Mouse (Mus musculus): ENCODE results near the gene Peg3. TPM values are rescaled to one million over a fixed set of nuclear protein-coding genes. Genes with fewer than 3 reads are reported as not detected.

Gene Peg3
- polyA plus RNA-seq, 1 experiment from 2014 or later, result 98.5 TPM

DNA sequence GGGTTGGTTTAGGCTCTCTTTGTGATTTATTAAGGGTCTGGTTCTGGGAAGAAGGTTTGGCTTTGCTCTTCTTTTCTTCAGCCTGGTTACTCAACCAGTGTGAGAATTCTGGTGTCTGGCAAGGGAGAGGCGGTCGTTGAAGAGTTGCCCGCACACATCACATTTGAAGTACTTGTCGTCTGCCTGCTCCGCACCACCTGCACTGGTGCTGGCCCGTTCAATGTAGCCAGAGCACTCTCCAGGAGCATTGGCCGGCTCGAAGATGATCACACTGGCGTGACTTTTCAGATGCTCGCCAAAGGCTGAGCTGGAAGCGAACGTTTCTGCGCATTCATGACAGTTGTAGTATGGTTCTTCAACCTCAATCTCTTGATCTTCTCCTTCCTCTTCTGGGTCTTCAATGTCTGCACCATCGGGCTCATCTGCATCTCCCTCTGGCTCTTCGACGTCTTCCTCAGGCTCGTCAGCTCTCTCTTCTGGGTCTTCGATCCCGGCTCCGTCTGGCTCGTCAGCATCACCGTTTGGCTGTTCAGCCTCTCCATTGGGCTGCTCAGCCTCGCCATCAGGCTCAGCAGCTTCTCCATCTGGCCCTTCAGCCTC is 22.7 kb downstream of the Peg3 start:
- Histone ChIP-seq H3K4me2 (no peak overlapping the region), H3K4me1 (no peaks in the 10 kb centered on the region), H3K9ac (no peak overlapping the region), H3K9me3 (no peaks in the 10 kb centered on the region), H3K27ac (no peak overlapping the region), H3K27me3 (replicated peaks) (no peaks in the 10 kb centered on the region), H3K36me3 (replicated peaks) (peaks cover 41% of the 10 kb centered on the region), H3K4me3 (no peak overlapping the region)
- WGBS, result 94% methylated on average over 23 of the region's 23 CpGs
- ATAC-seq (replicated peaks), result no peak

DNA sequence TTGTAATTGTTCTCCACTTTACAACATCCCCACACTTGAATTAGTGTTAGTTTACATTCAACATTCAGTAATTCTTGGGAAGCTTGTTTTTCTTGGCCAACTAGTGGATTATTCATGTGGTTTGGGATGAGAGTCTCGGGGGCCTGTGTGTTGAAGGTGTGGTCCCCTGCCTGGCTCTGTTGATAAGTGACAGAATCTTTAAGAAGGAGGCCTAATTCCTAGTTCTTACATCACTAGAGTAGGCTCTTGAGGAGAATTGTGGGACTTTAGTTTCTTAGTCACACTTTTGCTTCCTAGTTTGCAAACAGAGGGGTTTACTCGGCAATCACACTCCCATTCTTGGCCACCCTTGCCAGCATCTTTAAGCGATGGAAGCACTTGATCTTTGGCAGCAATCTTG is 31.0 kb downstream of the Peg3 start:
- Histone ChIP-seq H3K27me3 (replicated peaks) (no peaks in the 10 kb centered on the region), H3K4me3 (no peak overlapping the region), H3K27ac (no peak overlapping the region), H3K36me3 (replicated peaks) (no peaks in the 10 kb centered on the region), H3K9me3 (no peaks in the 10 kb centered on the region), H3K4me1 (no peaks in the 10 kb centered on the region), H3K4me2 (no peak overlapping the region), H3K9ac (no peak overlapping the region)
- ATAC-seq (replicated peaks), result no peak
- WGBS, result 82% methylated on average over 3 of the region's 3 CpGs

DNA sequence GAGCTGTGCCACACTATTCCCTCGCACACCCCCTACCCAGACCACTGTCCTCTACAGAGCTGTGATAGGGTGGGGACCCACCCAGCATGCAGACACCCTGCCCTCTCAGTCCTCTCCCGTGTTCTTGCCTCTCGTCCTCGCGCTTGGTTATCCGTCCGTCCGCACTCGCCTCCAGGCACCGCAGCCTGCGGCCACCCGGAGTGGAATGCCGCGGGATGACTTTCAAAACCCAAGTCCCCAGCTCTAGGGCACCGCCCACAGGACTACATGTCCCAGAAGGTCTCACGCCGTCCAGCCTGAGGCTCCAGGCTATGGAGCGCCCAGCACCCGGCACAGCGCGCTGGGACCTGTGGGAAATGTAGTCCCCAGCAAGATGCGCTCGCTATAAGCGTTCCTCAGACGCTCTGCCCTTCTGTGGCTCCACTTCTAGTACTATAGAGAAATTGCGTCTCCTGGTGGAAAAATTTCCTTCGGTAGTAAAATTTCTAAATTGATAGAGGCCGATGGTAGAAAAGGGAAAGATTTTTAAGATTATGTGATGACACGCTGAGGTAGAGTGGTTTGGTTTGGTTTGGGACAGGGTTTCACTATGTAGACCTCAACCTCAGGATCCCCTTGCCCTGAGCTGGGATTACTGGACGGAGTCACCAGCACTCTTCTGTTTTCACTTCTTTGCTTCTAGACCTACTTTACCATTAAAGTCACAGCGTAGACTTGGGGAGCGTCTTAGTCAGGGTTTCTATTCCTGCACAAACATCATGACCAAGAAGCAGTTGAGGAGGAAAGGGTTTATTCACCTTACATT is 33.8 kb downstream of the Peg3 start, which contains the start of gene Zim1:
TSS of gene Zim1 (minus strand) at position 210 of the 805 bp plus-strand sequence.
- Histone ChIP-seq H3K4me2 (peak within 1 kb of the TSS; percentile 64), H3K4me1 (no peaks in the 10 kb centered on the region), H3K36me3 (replicated peaks) (no peaks in the 10 kb centered on the region), H3K27me3 (replicated peaks) (no peaks in the 10 kb centered on the region), H3K9ac (peak within 1 kb of the TSS; percentile 33; the same call in 1 of the 2 replicates), H3K27ac (no peak within 1 kb of the TSS; the same call in 1 of the 2 replicates), H3K4me3 (peak within 1 kb of the TSS; percentile 46), H3K9me3 (no peaks in the 10 kb centered on the region)
- ATAC-seq (replicated peaks), result peak; percentile 100
- WGBS, result 12% methylated on average over 32 of the region's 32 CpGs

DNA sequence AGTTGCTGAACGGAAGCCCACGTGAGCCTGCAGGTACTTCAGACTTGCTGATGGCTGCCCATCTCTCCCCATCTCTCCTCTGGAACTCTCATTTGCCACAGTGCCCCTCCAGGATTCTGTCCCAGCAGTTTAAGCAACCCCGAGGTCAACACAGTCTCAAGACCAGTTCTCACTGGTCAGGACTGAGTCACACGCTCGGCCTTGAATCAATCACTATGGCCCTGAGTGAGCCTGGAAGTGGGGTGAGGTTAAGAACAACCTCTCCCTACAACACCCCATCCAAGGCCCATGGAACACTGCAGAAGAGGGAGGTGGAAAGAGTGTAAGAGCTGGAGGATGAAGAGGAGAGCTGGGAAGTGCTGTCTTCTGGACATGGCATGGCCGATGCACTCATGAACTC is 44.7 kb downstream of the Peg3 start:
- Histone ChIP-seq H3K36me3 (replicated peaks) (no peaks in the 10 kb centered on the region), H3K27me3 (replicated peaks) (no peaks in the 10 kb centered on the region), H3K9ac (no peak overlapping the region), H3K4me2 (no peak overlapping the region), H3K27ac (no peak overlapping the region), H3K4me3 (no peak overlapping the region), H3K9me3 (no peaks in the 10 kb centered on the region; the same call in 1 of the 2 replicates), H3K4me1 (no peaks in the 10 kb centered on the region)
- no peak for ATAC-seq (replicated peaks)
- WGBS, result 93% methylated on average over 6 of the region's 6 CpGs

DNA sequence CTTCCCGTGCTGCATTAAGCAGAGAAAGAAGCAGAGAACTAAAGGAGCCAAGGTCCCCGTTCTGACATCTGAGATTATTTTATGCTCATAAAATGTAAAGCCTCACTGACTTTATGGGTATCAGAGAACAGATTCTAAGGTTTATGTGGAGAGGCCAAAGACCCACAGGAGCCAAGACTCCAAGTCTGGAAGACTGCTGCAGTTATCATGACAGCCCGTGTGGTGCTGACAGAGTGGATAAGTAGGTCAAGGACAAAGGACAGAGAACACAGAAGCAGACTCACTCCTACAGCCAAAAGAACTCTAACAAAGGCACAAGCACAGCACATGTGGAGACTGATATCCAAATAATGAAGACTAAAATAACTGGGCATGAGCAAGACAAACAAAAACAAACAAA is 63.5 kb downstream of the Peg3 start:
- no peaks in the 10 kb centered on the region for H3K36me3 ChIP-seq (replicated peaks)
- 80% methylated on average over 3 of the region's 3 CpGs for WGBS
- no peak for ATAC-seq (replicated peaks)
- no peaks in the 10 kb centered on the region for H3K27me3 ChIP-seq (replicated peaks)
- no peaks in the 10 kb centered on the region for H3K9me3 ChIP-seq
- H3K9ac ChIP-seq, result no peak overlapping the region
- no peak overlapping the region for H3K4me2 ChIP-seq
- no peak overlapping the region for H3K4me3 ChIP-seq
- H3K4me1 ChIP-seq, result no peaks in the 10 kb centered on the region
- H3K27ac ChIP-seq, result no peak overlapping the region

DNA sequence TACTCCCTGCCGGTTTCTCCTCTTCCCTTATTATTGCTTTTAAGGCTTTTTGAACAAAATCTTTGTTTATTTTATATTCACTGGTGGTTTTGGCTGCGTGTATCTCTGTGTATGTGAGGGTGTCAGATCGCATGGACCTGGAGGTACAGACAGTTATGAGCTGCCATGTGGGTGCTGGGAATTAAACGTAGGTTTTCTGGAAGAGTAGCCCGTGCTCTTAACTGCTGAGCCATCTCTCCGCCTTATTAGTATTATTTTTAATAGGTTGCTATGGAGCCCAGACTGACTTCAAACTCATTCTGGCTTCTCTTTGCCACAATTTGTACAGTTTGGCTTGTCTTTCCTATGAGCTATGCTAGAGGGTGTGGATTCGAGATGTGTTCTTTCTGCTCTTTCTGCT is 66.8 kb downstream of the Peg3 start:
- H3K4me2 ChIP-seq, result no peak overlapping the region
- ATAC-seq (replicated peaks), result no peak
- H3K36me3 ChIP-seq (replicated peaks), result no peaks in the 10 kb centered on the region
- H3K4me1 ChIP-seq, result no peaks in the 10 kb centered on the region
- H3K9ac ChIP-seq, result no peak overlapping the region
- WGBS, result 85% methylated on average over 7 of the region's 7 CpGs
- H3K27me3 ChIP-seq (replicated peaks), result no peaks in the 10 kb centered on the region
- H3K9me3 ChIP-seq, result no peaks in the 10 kb centered on the region
- H3K27ac ChIP-seq, result no peak overlapping the region
- H3K4me3 ChIP-seq, result no peak overlapping the region

DNA sequence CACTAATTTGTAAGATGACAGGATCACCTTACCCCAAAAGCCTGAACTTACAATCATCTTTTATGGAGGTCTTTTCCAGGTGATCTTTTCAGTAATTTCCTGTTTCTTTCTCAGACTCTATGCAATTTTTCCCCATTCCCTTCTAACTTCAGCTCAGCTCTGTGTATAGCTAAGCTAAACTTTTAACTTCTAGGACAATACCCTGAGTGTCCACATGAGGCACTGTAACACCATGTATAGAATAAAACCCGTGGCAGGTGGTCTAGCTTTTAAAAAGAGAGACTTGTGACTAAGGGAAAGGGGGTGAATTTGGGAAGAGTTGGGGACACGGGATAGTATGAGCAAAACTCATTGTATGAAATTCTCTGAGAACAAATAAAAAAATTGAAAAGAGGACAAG is 70.6 kb downstream of the Peg3 start:
- H3K9ac ChIP-seq, result no peak overlapping the region
- 17% methylated on average over 2 of the region's 2 CpGs for WGBS
- H3K9me3 ChIP-seq, result no peaks in the 10 kb centered on the region
- H3K4me1 ChIP-seq, result no peaks in the 10 kb centered on the region
- H3K36me3 ChIP-seq (replicated peaks), result no peaks in the 10 kb centered on the region
- ATAC-seq (replicated peaks), result peak; percentile 79
- H3K27me3 ChIP-seq (replicated peaks), result no peaks in the 10 kb centered on the region
- H3K27ac ChIP-seq, result no peak overlapping the region
- H3K4me3 ChIP-seq, result no peak overlapping the region
- H3K4me2 ChIP-seq, result no peak overlapping the region

DNA sequence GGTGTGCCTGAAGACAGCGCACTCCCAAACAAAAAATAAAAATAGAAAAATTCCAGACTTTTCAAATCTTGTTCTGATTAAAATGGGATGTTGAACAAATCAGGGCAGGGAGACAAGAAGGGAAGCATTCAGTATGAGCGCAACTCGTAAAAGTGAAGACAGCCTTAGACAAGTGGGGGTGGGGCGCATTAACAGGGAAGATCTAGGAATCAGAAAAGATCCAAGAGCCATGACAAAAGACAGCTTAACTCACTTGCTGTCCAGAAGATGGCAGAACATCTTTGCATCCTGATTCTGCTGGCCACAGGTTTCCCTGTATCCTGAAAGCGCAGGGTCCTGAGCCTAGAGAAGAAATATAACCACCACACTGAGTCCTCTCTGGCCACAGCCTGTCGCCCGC is 71.6 kb downstream of the Peg3 start:
- Histone ChIP-seq H3K4me1 (no peaks in the 10 kb centered on the region), H3K9me3 (no peaks in the 10 kb centered on the region), H3K9ac (no peak overlapping the region), H3K27ac (no peak overlapping the region), H3K27me3 (replicated peaks) (no peaks in the 10 kb centered on the region), H3K4me3 (no peak overlapping the region), H3K36me3 (replicated peaks) (no peaks in the 10 kb centered on the region), H3K4me2 (no peak overlapping the region)
- whole genome bisulfite sequencing, result 87% methylated on average over 7 of the region's 7 CpGs
- ATAC-seq (replicated peaks), result no peak

Other genes with a start within 250 kb of the Peg3 start
- not detected in 2 replicates for gene Olfr5, start 243.5 kb downstream of the Peg3 start, polyA plus RNA-seq (2015; fragmentation: Nextera tagmentation; extraction: Ambion mirVana)
- not detected in 2 replicates for gene Olfr1347, start 230.7 kb downstream of the Peg3 start, polyA plus RNA-seq (2015; fragmentation: Nextera tagmentation; extraction: Ambion mirVana)
- gene Olfr1348, start 221.7 kb downstream of the Peg3 start, polyA plus RNA-seq (2015; fragmentation: Nextera tagmentation; extraction: Ambion mirVana), result not detected in 2 replicates
- not detected in 2 replicates for gene Olfr1349, start 207.5 kb downstream of the Peg3 start, polyA plus RNA-seq (2015; fragmentation: Nextera tagmentation; extraction: Ambion mirVana)
- not detected in 2 replicates for gene Olfr1350, start 165.6 kb downstream of the Peg3 start, polyA plus RNA-seq (2015; fragmentation: Nextera tagmentation; extraction: Ambion mirVana)
- 6.7 and 7.8 TPM in 2 replicates for gene Zim1, start 34.0 kb downstream of the Peg3 start, polyA plus RNA-seq (2015; fragmentation: Nextera tagmentation; extraction: Ambion mirVana)
- 36.2 and 42.4 TPM in 2 replicates for gene Usp29, start 147 bp upstream of the Peg3 start, polyA plus RNA-seq (2015; fragmentation: Nextera tagmentation; extraction: Ambion mirVana)

All from midbrain, embryonic 15.5 days (tissue).